ENCODE assay signal across 12 mouse cellular contexts in genomic region chr9:50013602-50014001, GRCm38 (mm10).
"Had no signal": no experiment of that assay in that cellular context is flagged by ENCODE, and none has a peak within 500 bp of the region (broad histone marks: within the 10 kb centered on the region; RNA-seq: fewer than 3 reads in every experiment).

No protein-coding gene starts in this region.

- DNase-seq: gastrocnemius, postnatal 14 days; gastrocnemius, postnatal 36 days; heart, adult 2 months; heart, postnatal 14 days; heart, postnatal 36 days; kidney, adult 11 months; kidney, adult 2 months; kidney, adult 9 months; kidney, postnatal 14 days; kidney, postnatal 36 days; layer of hippocampus, adult 9-11 months; layer of hippocampus, postnatal 36 days had no signal
